8 mouse cellular contexts compared by ENCODE assay signal in the genomic region with DNA sequence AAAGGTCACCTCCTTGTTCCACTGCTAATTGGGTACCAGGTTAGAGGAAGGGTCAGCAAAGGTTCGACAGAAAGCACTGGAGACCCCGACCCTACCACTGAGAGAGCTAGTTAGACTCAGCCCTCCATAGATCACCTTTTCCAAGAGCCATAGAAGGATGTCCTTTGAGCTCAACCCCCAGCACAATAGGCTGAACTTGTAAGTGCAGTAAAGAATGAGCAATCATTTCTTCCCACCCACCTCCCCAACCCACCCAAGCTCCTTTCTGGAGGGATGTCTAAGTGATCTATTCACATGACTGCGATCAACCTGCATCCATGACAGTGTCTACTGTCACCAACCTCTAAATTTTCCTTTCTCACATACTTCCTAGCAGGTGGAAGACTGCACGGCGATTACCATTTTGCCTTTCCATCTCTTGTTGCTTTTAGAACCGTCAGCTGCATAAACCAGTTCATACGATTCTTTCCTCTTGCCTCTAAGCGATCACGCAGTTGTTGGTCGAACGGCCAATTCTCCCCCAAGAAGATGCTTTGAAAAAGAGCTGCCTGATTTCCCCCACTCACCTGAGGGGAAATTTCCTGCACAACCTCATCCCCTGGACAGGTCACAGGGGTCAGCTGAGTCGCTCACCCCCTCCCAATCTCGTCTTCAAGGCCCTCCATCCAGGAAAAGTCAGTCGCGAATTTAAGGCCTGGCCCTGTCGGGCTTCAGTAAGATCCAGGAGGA. TPM values are rescaled to one million over a fixed set of nuclear protein-coding genes. Genes with fewer than 3 reads are reported as not detected.
A peak's percentile ranks its signal among the peaks of the same experiment; 100 is the strongest.
DNase-seq lines count a peak whose midpoint lies in the region; ATAC-seq and TF ChIP-seq lines count a peak whose summit lies in the region.

No protein-coding gene starts in this region.

- 3% methylated on average over 16 of the region's 16 CpGs for WGBS in lung, embryonic 16.5 days
- 5% methylated on average over 16 of the region's 16 CpGs for WGBS in forebrain, embryonic 13.5 days
- WGBS in liver, embryonic 13.5 days (ENCODE audit: insufficient replicate concordance) = 4% methylated on average over 16 of the region's 16 CpGs
- WGBS in stomach, embryonic 16.5 days = 2% methylated on average over 16 of the region's 16 CpGs

- no peaks in the 10 kb centered on the region for H3K9me3 ChIP-seq in lung, embryonic 16.5 days (ENCODE audit: control insufficient read depth, low read length)
- no peaks in the 10 kb centered on the region for H3K9me3 ChIP-seq in forebrain, embryonic 13.5 days (replicated peaks)
- no peaks in the 10 kb centered on the region for H3K9me3 ChIP-seq in liver, embryonic 13.5 days (replicated peaks)
- H3K9me3 ChIP-seq in stomach, embryonic 16.5 days (replicated peaks; ENCODE audit: control insufficient read depth, low read length) = no peaks in the 10 kb centered on the region

- H3K27ac ChIP-seq in lung, embryonic 16.5 days (ENCODE audit: low read length) = peak overlapping the region; percentile 94
- peak overlapping the region; percentile 50 for H3K27ac ChIP-seq in bone marrow macrophage, adult 2 months (ENCODE audit: insufficient read depth, low read depth, low read length)
- H3K27ac ChIP-seq in forebrain, embryonic 13.5 days = peak overlapping the region; percentile 93
- H3K27ac ChIP-seq in liver, embryonic 13.5 days = peak overlapping the region; percentile 86
- H3K27ac ChIP-seq in stomach, embryonic 16.5 days (ENCODE audit: low read length) = peak overlapping the region; percentile 94

- peaks cover 31% of the 10 kb centered on the region for H3K4me1 ChIP-seq in lung, embryonic 16.5 days (replicated peaks; ENCODE audit: control insufficient read depth, insufficient read depth, low read length)
- H3K4me1 ChIP-seq in bone marrow macrophage, adult 2 months (ENCODE audit: control insufficient read depth, insufficient read depth, low read length) = peaks cover 13% of the 10 kb centered on the region; the same call in 1 of the 2 replicates
- peaks cover 52% of the 10 kb centered on the region for H3K4me1 ChIP-seq in forebrain, embryonic 13.5 days
- H3K4me1 ChIP-seq in liver, embryonic 13.5 days (replicated peaks) = peaks cover 42% of the 10 kb centered on the region
- peaks cover 26% of the 10 kb centered on the region for H3K4me1 ChIP-seq in stomach, embryonic 16.5 days (ENCODE audit: control insufficient read depth, insufficient read depth, low read length)

- no peaks in the 10 kb centered on the region for H3K27me3 ChIP-seq in lung, embryonic 16.5 days (ENCODE audit: control insufficient read depth, insufficient read depth, low read depth, low read length)
- no peaks in the 10 kb centered on the region for H3K27me3 ChIP-seq in forebrain, embryonic 13.5 days
- H3K27me3 ChIP-seq in liver, embryonic 13.5 days = no peaks in the 10 kb centered on the region
- no peaks in the 10 kb centered on the region for H3K27me3 ChIP-seq in stomach, embryonic 16.5 days (ENCODE audit: control insufficient read depth, insufficient read depth, low read length)

- H3K9ac ChIP-seq in lung, embryonic 16.5 days (ENCODE audit: low read length) = peak overlapping the region; percentile 98
- peak overlapping the region; percentile 96 for H3K9ac ChIP-seq in forebrain, embryonic 13.5 days
- H3K9ac ChIP-seq in liver, embryonic 13.5 days = peak overlapping the region; percentile 94
- H3K9ac ChIP-seq in stomach, embryonic 16.5 days (ENCODE audit: low read length) = peak overlapping the region; percentile 95

- TF ChIP-seq POLR2A in bone marrow macrophage, adult 2 months (IDR thresholded peaks at IDR 0.05; ENCODE audit: borderline replicate concordance, low read depth, low read length) = no peak

- H3K4me2 ChIP-seq in lung, embryonic 16.5 days (ENCODE audit: low read depth, low read length) = peak overlapping the region; percentile 80
- H3K4me2 ChIP-seq in forebrain, embryonic 13.5 days = peak overlapping the region; percentile 93
- H3K4me2 ChIP-seq in liver, embryonic 13.5 days = peak overlapping the region; percentile 81
- peak overlapping the region; percentile 92 for H3K4me2 ChIP-seq in stomach, embryonic 16.5 days (ENCODE audit: low read depth, low read length)

- ATAC-seq in lung, embryonic 16.5 days (ENCODE audit: low read depth) = no peak
- ATAC-seq in forebrain, embryonic 13.5 days = no peak
- ATAC-seq in liver, embryonic 13.5 days (ENCODE audit: low read depth) = no peak
- no peak for ATAC-seq in stomach, embryonic 16.5 days (ENCODE audit: insufficient read depth, low FRiP score)

- H3K4me3 ChIP-seq in lung, embryonic 16.5 days (ENCODE audit: low read length) = peak overlapping the region; percentile 98
- H3K4me3 ChIP-seq in bone marrow macrophage, adult 2 months (ENCODE audit: insufficient read depth, low read length) = peak overlapping the region; percentile 87
- H3K4me3 ChIP-seq in forebrain, embryonic 13.5 days = peak overlapping the region; percentile 91
- peak overlapping the region; percentile 93 for H3K4me3 ChIP-seq in liver, embryonic 13.5 days (replicated peaks)
- H3K4me3 ChIP-seq in stomach, embryonic 16.5 days (replicated peaks; ENCODE audit: low read length) = peak overlapping the region; percentile 94

- no peak for TF ChIP-seq CTCF in bone marrow macrophage, adult 2 months (IDR thresholded peaks at IDR 0.05; ENCODE audit: low read depth, low read length)

- no peak for DNase-seq in lung, postnatal 36 days
- DNase-seq in liver, embryonic 13.5 days = no peak
- no peak for DNase-seq in adrenal gland, adult 8-10 months
- no peak for DNase-seq in urinary bladder, adult 2 months (ENCODE audit: low spot score)

- H3K36me3 ChIP-seq in lung, embryonic 16.5 days (ENCODE audit: control insufficient read depth, insufficient read depth, low read length) = no peaks in the 10 kb centered on the region
- H3K36me3 ChIP-seq in forebrain, embryonic 13.5 days (ENCODE audit: poor library complexity, severe bottlenecking) = no peaks in the 10 kb centered on the region
- no peaks in the 10 kb centered on the region for H3K36me3 ChIP-seq in liver, embryonic 13.5 days
- no peaks in the 10 kb centered on the region for H3K36me3 ChIP-seq in stomach, embryonic 16.5 days (ENCODE audit: control insufficient read depth, insufficient read depth, low read length)

RNA-seq across cellular contexts. Expression of gene Ahcyl1, which starts 1.0 kb away (rescaled TPM):
- polyA plus RNA-seq in lung, embryonic 16.5 days (2015; fragmentation: Nextera tagmentation; extraction: Ambion mirVana) = 71.2 and 76.3 TPM in 2 replicates
- 87.4 and 97.2 TPM in 2 replicates for polyA plus RNA-seq in bone marrow macrophage, adult 2 months (2012; ENCODE audit: insufficient read depth, insufficient read length, missing spikeins)
- polyA plus RNA-seq in forebrain, embryonic 13.5 days (2015; fragmentation: Nextera tagmentation; extraction: Ambion mirVana) = 98.6 and 106 TPM in 2 replicates
- polyA plus RNA-seq in liver, embryonic 13.5 days (2015; fragmentation: Nextera tagmentation; extraction: Ambion mirVana) = 28.2 and 32.2 TPM in 2 replicates
- 65.8 and 71.2 TPM in 2 replicates for polyA plus RNA-seq in stomach, embryonic 16.5 days (2015; fragmentation: Nextera tagmentation; extraction: Ambion mirVana)
- 100 to 1,000 TPM; 213 to 241 (median 234) TPM for total RNA-seq in adrenal gland, adult 8-10 months (2022)
- polyA plus RNA-seq in urinary bladder, adult 2 months (2012; rRNA removed) = 101 and 110 TPM in 2 replicates
